Mouse (Mus musculus) limb, embryonic 14.5 days (tissue): ENCODE results near the gene Pdss2. TPM values are rescaled to one million over a fixed set of nuclear protein-coding genes. Genes with fewer than 3 reads are reported as not detected.

Experiments
- ATAC-seq: fragments of 200-750 bp; cut with Nextera tagmentation; 2 replicates; pipeline ENCODE4 v1.8.0; 2017; ENCODE audit warnings: low read depth, moderate number of reproducible peaks, moderate TSS enrichment; ENCODE audit not compliant: low FRiP score
- DNase-seq: peaks from one replicate; pipeline ENCODE4 v3.0.0-alpha.2; 2015; ENCODE audit warnings: low spot score
- H3K27ac ChIP-seq: fragments of 300-500 bp; sonication (generic); replicated peaks from 2 replicates; pipeline ENCODE4 v1.5.1; 2014; ENCODE audit warnings: low read depth, mild to moderate bottlenecking, low read length, moderate library complexity, mixed read lengths
- H3K27me3 ChIP-seq: fragments of 300-500 bp; sonication (generic); 2 replicates; pipeline ENCODE4 v1.6.1; 2014; ENCODE audit warnings: low read length, mixed read lengths; ENCODE audit not compliant: control insufficient read depth, insufficient read depth
- H3K36me3 ChIP-seq: fragments of 300-500 bp; sonication (generic); 2 replicates; pipeline ENCODE4 v1.6.1; 2014; ENCODE audit warnings: mild to moderate bottlenecking, low read length, moderate library complexity, mixed read lengths; ENCODE audit not compliant: control insufficient read depth, insufficient read depth
- H3K4me1 ChIP-seq: fragments of 300-500 bp; sonication (generic); 2 replicates; pipeline ENCODE4 v1.6.1; 2014; ENCODE audit warnings: antibody characterized with exemption, low read length, mixed read lengths; ENCODE audit not compliant: control insufficient read depth, insufficient read depth
- H3K4me2 ChIP-seq: fragments of 300-500 bp; sonication (generic); replicated peaks from 2 replicates; pipeline ENCODE4 v1.6.1; 2014; ENCODE audit warnings: low read depth, mild to moderate bottlenecking, low read length, moderate library complexity; ENCODE audit not compliant: severe bottlenecking
- H3K4me3 ChIP-seq: fragments of 300-500 bp; sonication (generic); replicated peaks from 2 replicates; pipeline ENCODE4 v1.5.1; 2014; ENCODE audit warnings: low read length
- H3K9ac ChIP-seq: fragments of 300-500 bp; sonication (generic); 2 replicates; pipeline ENCODE4 v1.6.1; 2014; ENCODE audit warnings: mild to moderate bottlenecking, low read depth, low read length, moderate library complexity; ENCODE audit not compliant: severe bottlenecking
- H3K9me3 ChIP-seq: fragments of 300-500 bp; sonication (generic); 2 replicates; pipeline ENCODE4 v1.6.1; 2016; ENCODE audit warnings: low read length; ENCODE audit not compliant: control insufficient read depth
- POLR2A ChIP-seq: fragments of 200-500 bp; IDR thresholded peaks from 2 replicates; pipeline ENCODE4 v1.8.0; 2012; ENCODE audit warnings: inconsistent platforms, mild to moderate bottlenecking, moderate library complexity, borderline replicate concordance; ENCODE audit not compliant: insufficient read depth, insufficient read length; ENCODE audit errors: extremely low read depth
- WGBS: fragments of 180-500 bp; shearing (Covaris S2); extraction: QIAGEN DNeasy Blood & Tissue Kit; methylation state at CpG from one replicate; pipeline ENCODE4 v1.1.7; 2014; 5-methylcytosine and 5-hydroxymethylcytosine counted together
- polyA plus RNA-seq, 2 experiments: library from polyadenylated mRNA; depleted of rRNA in 1 of 2; stranded (reverse) in 1 of 2; unstranded in 1 of 2; fragments of >200 nt; fragmentation: Nextera tagmentation in 1 of 2; extraction: Ambion mirVana in 1 of 2; gene quantifications; 2 replicates each; pipeline versions ENCODE4 v1.2.1 to v1.2.3; 2012 to 2014

The Pdss2 gene
- polyA plus RNA-seq, 2 experiments, result 8.8 to 10.1 TPM

GRCm38 (mm10) chr10:43483426-43483995 lies 262.2 kb downstream of the Pdss2 start:
- no peak overlapping the region; the same call in 1 of the 2 replicates for H3K4me2 ChIP-seq
- 0 out of 2 replicates have a peak overlapping the region, but pooled peaks have one; percentile 44 for H3K9ac ChIP-seq
- H3K36me3 ChIP-seq, result no peaks in the 10 kb centered on the region
- ATAC-seq (no peak), DNase-seq (no peak)
- 21% methylated on average over 9 of the region's 9 CpGs for WGBS
- H3K27me3 ChIP-seq, result no peaks in the 10 kb centered on the region
- no peak overlapping the region for H3K4me3 ChIP-seq
- TF ChIP-seq POLR2A, result no peak
- H3K4me1 ChIP-seq, result peaks cover 38% of the 10 kb centered on the region
- no peak overlapping the region for H3K27ac ChIP-seq
- no peaks in the 10 kb centered on the region for H3K9me3 ChIP-seq

DNA sequence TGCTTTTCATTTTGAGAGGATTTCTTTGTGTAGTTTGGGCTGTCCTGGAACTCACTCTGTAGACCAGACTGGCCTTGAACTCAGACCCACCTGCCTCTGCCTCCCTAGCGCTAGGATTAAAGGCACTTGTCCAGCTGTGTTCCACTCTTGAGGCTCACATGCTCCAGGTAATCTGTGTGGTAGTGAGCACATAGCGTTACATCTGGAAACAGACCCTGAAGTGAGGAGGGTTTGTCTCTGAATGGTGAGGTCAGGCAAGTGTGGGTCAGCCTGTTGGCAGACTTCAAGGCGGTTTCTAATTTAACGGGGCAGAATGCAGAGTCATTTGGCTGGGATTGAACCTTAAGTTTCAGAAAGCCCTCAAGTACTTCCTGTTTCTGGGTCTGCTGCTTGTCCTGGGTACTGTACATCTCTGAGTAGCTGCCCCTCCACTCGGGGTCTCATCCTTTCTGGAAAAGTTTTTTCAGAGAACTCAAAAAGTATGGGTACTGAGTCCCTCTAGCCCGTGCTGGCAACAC lies 264.5 kb downstream of the Pdss2 start:
- no peak overlapping the region for H3K4me2 ChIP-seq
- no peak overlapping the region for H3K27ac ChIP-seq
- H3K4me3 ChIP-seq, result no peak overlapping the region
- peaks cover 37% of the 10 kb centered on the region for H3K4me1 ChIP-seq
- H3K36me3 ChIP-seq, result no peaks in the 10 kb centered on the region
- H3K27me3 ChIP-seq, result no peaks in the 10 kb centered on the region
- no peak overlapping the region for H3K9ac ChIP-seq
- TF ChIP-seq POLR2A, result no peak
- H3K9me3 ChIP-seq, result no peaks in the 10 kb centered on the region
- DNase-seq (no peak), ATAC-seq (no peak)
- 72% methylated on average over 6 of the region's 6 CpGs for WGBS

DNA sequence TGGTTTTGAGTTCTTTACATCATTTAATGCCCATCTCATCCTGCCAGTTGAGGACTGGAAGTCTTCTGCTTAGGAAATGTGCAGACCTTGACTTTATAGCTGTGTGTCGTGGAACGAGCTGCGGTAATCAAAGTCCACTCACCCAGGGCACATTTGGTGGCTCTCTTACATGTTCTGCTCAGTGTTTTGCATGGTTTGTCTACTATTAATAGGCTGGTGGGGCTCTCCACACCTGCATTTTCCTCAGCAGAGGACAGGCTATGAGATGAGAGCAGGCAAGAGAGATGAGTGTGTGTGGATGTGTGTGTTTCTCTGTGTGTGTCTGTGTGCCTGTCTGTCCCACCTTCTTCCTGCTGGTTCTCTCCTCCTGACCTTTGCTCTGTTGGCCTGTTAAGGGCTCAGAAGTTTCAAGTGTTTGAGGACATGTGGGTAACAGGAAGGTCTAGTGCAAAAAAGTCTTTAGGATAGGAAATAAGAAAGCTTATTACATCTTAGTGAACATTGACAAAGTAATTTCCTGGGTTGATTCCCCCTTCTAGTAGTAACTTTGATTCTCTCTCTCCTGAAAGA lies 266.2 kb downstream of the Pdss2 start:
- H3K4me1 ChIP-seq, result peaks cover 28% of the 10 kb centered on the region
- H3K27ac ChIP-seq, result no peak overlapping the region
- H3K27me3 ChIP-seq, result no peaks in the 10 kb centered on the region
- H3K9me3 ChIP-seq, result no peaks in the 10 kb centered on the region
- no peak overlapping the region for H3K4me2 ChIP-seq
- no peak overlapping the region for H3K9ac ChIP-seq
- ATAC-seq (no peak), DNase-seq (no peak)
- TF ChIP-seq POLR2A, result no peak
- H3K4me3 ChIP-seq, result no peak overlapping the region
- H3K36me3 ChIP-seq, result no peaks in the 10 kb centered on the region
- 41% methylated on average over 3 of the region's 3 CpGs for WGBS

DNA sequence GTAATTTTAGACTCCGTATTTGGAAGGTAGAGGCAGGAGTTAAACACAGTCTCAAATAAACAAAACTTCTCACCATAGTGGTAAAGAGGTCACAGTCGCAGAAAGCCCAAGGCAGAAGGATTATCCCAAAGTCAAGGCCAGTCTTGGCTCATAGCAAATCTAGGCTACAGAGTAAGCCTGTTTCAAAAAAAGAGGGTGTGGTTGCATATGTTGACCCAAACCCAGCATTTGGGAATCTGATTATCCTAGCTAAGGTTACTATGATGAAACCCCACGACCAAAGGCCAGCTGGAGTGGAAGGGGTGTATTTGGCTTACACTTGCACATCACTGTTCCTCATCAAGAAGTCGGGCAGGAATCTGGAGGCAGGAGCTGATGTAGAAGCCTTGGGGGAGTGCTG lies 267.0 kb downstream of the Pdss2 start:
- no peak overlapping the region for H3K9ac ChIP-seq
- H3K4me2 ChIP-seq, result no peak overlapping the region
- WGBS, result 64% methylated on average over 4 of the region's 4 CpGs
- TF ChIP-seq POLR2A, result no peak
- no peaks in the 10 kb centered on the region for H3K27me3 ChIP-seq
- H3K4me1 ChIP-seq, result peaks cover 23% of the 10 kb centered on the region
- no peaks in the 10 kb centered on the region for H3K36me3 ChIP-seq
- H3K4me3 ChIP-seq, result no peak overlapping the region
- H3K27ac ChIP-seq, result no peak overlapping the region
- ATAC-seq, result no peak
- H3K9me3 ChIP-seq, result no peaks in the 10 kb centered on the region
- no peak for DNase-seq

DNA sequence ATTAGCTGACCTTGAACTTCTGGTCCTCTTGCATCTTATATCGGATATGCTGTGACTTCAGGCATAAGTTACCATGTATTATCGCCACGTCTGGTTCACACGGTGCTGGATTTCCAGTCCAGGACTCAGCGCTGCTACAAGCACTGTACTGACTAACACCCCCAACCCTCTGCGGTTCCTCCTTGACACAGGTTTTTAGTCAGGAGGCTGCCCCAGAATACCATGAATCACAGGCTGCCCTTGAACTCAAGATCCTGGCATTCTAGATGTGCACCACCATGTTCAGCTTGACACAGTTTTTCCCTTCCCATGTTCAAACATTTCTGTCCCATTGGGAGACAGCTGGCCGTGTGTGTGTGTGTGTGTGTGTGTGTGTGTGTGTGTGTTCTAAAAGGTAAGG lies 267.9 kb downstream of the Pdss2 start:
- 79% methylated on average over 7 of the region's 7 CpGs for WGBS
- Histone ChIP-seq H3K4me3 (no peak overlapping the region), H3K4me1 (peaks cover 18% of the 10 kb centered on the region), H3K27me3 (no peaks in the 10 kb centered on the region), H3K4me2 (no peak overlapping the region), H3K36me3 (peaks cover 6% of the 10 kb centered on the region; the same call in 1 of the 2 replicates), H3K9ac (no peak overlapping the region), H3K9me3 (no peaks in the 10 kb centered on the region), H3K27ac (no peak overlapping the region)
- ATAC-seq (no peak), DNase-seq (no peak)
- TF ChIP-seq POLR2A, result no peak
